Mouse (Mus musculus) embryonic facial prominence, embryonic 11.5 days (tissue): ENCODE data around the gene Lekr1. TPM values are rescaled to one million over a fixed set of nuclear protein-coding genes. Genes with fewer than 3 reads are reported as not detected.

Source experiments
- ATAC-seq: fragments of 200-750 bp; cut with Nextera tagmentation; replicated peaks from 2 replicates; pipeline ENCODE4 v1.8.0; 2017; ENCODE audit warnings: low read depth; ENCODE audit not compliant: insufficient number of reproducible peaks, low FRiP score, low TSS enrichment
- DNase-seq: peaks from one replicate; pipeline ENCODE4 v3.0.0-alpha.2; 2015; ENCODE audit warnings: low spot score
- H3K27ac ChIP-seq: fragments of 300-500 bp; sonication (generic); replicated peaks from 2 replicates; pipeline ENCODE4 v1.5.1; 2014; ENCODE audit warnings: mild to moderate bottlenecking, low read depth, low read length, control low read depth
- H3K27me3 ChIP-seq: fragments of 300-500 bp; sonication (generic); 2 replicates; pipeline ENCODE4 v1.6.1; 2014; ENCODE audit warnings: mild to moderate bottlenecking, low read length, moderate library complexity, mixed read lengths; ENCODE audit not compliant: control insufficient read depth, insufficient read depth
- H3K36me3 ChIP-seq: fragments of 300-500 bp; sonication (generic); replicated peaks from 2 replicates; pipeline ENCODE4 v1.6.1; 2014; ENCODE audit warnings: low read depth, mild to moderate bottlenecking, low read length, moderate library complexity, mixed read lengths; ENCODE audit not compliant: control insufficient read depth, insufficient read depth
- H3K4me1 ChIP-seq: fragments of 300-500 bp; sonication (generic); 2 replicates; pipeline ENCODE4 v1.6.1; 2014; ENCODE audit warnings: low read length, mixed read lengths; ENCODE audit not compliant: control insufficient read depth, insufficient read depth
- H3K4me2 ChIP-seq: fragments of 300-500 bp; sonication (generic); 2 replicates; pipeline ENCODE4 v1.6.1; 2014; ENCODE audit warnings: low read depth, mild to moderate bottlenecking, control low read depth, low read length, moderate library complexity
- H3K4me3 ChIP-seq: fragments of 300-500 bp; sonication (generic); 2 replicates; pipeline ENCODE4 v1.5.1; 2014; ENCODE audit warnings: low read depth, low read length, control low read depth
- H3K9ac ChIP-seq: fragments of 300-500 bp; sonication (generic); replicated peaks from 2 replicates; pipeline ENCODE4 v1.6.1; 2014; ENCODE audit warnings: mild to moderate bottlenecking, control low read depth, low read length
- H3K9me3 ChIP-seq: fragments of 300-500 bp; sonication (generic); replicated peaks from 2 replicates; pipeline ENCODE4 v1.6.1; 2016; ENCODE audit warnings: mild to moderate bottlenecking, low read length, inconsistent platforms, mixed read lengths; ENCODE audit not compliant: control insufficient read depth
- WGBS: fragments of 180-500 bp; shearing (Covaris S2); extraction: QIAGEN DNeasy Blood & Tissue Kit; methylation state at CpG from one replicate; pipeline ENCODE4 v1.1.7; 2014; 5-methylcytosine and 5-hydroxymethylcytosine counted together
- polyA plus RNA-seq: library from polyadenylated mRNA; unstranded; fragments of >200 nt; fragmentation: Nextera tagmentation; extraction: Ambion mirVana; gene quantifications from 2 replicates; pipeline ENCODE4 v1.2.1, GENCODE M21; 2014

The Lekr1 gene
- polyA plus RNA-seq, 1 experiment from 2014 or later: 9.3 TPM

DNA sequence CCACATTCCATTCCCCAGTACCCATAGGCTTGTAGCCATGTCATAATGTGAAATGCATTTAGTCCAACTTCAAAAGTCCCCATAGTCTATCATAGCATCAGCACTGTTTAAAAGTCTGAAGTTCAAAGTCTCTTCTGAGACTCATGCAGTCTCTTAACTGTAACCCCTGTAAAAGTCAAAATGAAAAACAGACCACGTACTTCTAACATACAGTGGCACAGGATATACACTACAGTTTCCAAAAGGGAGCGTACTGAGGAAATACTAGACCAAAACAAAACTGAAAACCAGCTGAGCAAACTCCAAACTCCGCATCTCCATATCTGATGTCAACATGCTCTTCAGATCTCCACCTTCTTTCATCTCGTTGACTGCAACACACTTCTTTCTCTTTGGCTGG lies 127.5 kb downstream of the Lekr1 start:
- H3K27ac ChIP-seq: no peak overlapping the region
- H3K4me1 ChIP-seq: no peaks in the 10 kb centered on the region
- DNase-seq (no peak), ATAC-seq (no peak)
- H3K4me3 ChIP-seq: no peak overlapping the region
- no peak overlapping the region for H3K4me2 ChIP-seq
- H3K36me3 ChIP-seq: no peaks in the 10 kb centered on the region
- 77% methylated on average over 4 of the region's 4 CpGs for WGBS
- H3K27me3 ChIP-seq: no peaks in the 10 kb centered on the region
- no peak overlapping the region for H3K9ac ChIP-seq
- no peaks in the 10 kb centered on the region for H3K9me3 ChIP-seq

DNA sequence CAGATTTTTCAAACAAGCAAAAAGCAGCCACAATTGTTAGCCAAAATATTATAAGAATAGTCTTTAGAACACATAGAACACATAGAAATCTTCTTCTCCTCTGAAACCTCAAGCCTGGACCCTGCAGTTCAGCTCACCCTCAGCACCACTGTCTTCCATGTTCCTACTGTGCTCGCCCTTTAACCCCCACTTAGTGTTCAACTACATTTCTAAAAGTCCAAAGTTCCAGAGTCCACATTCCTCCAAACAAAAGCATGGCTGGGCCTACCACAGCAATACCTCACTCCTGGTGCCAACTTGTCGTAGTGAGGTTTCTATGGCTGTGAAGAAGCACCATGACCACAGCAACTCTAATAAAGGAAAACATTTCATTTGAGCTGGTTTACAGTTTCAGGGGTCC lies 128.7 kb downstream of the Lekr1 start:
- Histone ChIP-seq H3K36me3 (no peaks in the 10 kb centered on the region), H3K27ac (no peak overlapping the region), H3K9ac (no peak overlapping the region), H3K4me3 (no peak overlapping the region), H3K4me2 (no peak overlapping the region), H3K27me3 (no peaks in the 10 kb centered on the region), H3K4me1 (no peaks in the 10 kb centered on the region), H3K9me3 (no peaks in the 10 kb centered on the region)
- DNase-seq (no peak), ATAC-seq (no peak)
- WGBS: 83% methylated on average over 2 of the region's 2 CpGs

DNA sequence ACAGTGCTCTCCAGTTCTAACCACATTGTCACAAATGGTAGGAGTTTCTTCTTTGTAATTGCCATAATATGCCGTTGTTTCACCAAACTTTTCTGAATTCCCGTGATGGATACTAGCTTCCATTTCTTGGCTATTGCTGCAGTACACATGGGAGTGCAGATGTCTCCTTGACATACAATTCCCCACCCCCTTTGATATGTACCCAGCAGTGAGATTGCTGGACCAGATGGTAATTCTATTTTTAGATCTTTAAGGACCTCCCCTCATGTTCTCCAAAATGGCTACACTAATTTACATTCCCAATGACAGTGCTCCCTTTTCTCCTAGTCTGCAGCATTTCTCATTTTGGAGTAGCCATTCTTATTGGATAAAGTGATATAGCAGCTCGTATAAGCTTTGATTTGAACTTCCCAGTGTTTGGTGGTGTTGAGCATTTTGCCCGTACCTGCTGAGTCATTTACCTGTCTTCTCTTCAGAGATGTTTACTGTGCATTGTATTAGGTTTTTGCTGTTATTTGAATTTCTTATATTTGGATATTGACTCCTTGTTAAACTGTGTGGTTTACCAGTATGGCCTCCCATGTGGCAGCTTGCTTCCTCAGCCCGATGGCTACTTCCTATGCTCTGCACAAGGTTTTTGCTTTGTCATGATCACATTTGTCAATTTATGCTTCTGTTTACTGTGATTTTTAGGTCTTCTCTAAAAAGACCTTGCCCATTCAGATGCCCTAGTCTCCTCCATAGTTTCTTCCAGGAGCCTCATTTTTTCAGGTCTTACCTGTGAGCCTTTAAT lies 131.5 kb downstream of the Lekr1 start:
- WGBS: 91% methylated on average over 5 of the region's 5 CpGs
- no peak overlapping the region for H3K4me3 ChIP-seq
- ATAC-seq: no peak

DNA sequence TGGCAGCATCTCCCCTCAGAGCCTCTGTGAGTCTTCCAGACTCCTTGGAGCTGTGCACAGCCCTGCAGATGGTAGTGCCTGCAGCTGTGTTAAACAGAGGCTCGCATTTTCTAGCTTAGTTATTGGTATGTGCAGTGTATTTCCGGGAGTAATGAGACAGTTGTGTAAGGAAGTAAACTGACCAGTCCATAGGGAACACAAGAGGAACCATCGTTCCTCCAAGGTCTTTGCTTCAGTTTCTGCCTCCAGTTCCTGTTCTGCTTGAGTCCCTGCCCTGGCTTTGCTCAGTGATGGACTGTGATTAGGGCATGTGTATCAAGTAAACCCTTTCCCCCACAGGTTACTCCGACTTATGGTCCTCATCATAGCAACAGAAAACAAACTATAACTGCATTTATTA lies 134.9 kb downstream of the Lekr1 start:
- Histone ChIP-seq H3K36me3 (no peaks in the 10 kb centered on the region), H3K4me2 (no peak overlapping the region), H3K4me3 (no peak overlapping the region), H3K9ac (no peak overlapping the region), H3K9me3 (no peaks in the 10 kb centered on the region), H3K27ac (no peak overlapping the region), H3K4me1 (no peaks in the 10 kb centered on the region), H3K27me3 (no peaks in the 10 kb centered on the region)
- no peak for ATAC-seq
- no peak for DNase-seq
- WGBS: 76% methylated on average over 4 of the region's 4 CpGs

More for the DNA sequence above, 131.5 kb downstream of the Lekr1 start:
- H3K9me3 ChIP-seq: no peaks in the 10 kb centered on the region
- no peaks in the 10 kb centered on the region for H3K4me1 ChIP-seq
- H3K27me3 ChIP-seq: no peaks in the 10 kb centered on the region
- H3K4me2 ChIP-seq: no peak overlapping the region
- no peak for DNase-seq
- no peak overlapping the region for H3K9ac ChIP-seq
- H3K36me3 ChIP-seq: no peaks in the 10 kb centered on the region
- H3K27ac ChIP-seq: no peak overlapping the region

DNA sequence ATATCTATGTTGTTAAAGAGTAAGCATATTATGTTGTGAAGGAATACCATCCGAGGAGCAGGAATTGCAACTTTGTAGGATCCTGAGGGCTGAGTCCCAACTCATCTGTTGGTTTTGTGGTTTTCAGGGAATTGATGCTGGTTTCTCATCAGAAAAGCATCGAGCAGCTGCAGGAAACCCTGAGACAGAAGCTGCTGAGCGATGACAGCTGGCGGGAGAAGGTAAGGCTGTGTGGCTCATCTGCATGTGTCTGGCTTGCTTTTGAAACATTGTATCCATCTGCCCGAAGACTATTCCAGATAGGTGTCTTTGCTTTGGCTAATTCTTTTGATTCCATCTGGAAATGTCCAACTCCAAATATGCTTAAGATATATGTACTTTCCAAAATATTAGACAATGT lies 136.2 kb downstream of the Lekr1 start:
- H3K36me3 ChIP-seq: no peaks in the 10 kb centered on the region
- no peak overlapping the region for H3K27ac ChIP-seq
- no peak overlapping the region for H3K4me3 ChIP-seq
- H3K27me3 ChIP-seq: no peaks in the 10 kb centered on the region
- DNase-seq: no peak
- no peak overlapping the region for H3K9ac ChIP-seq
- ATAC-seq: no peak
- no peak overlapping the region for H3K4me2 ChIP-seq
- 89% methylated on average over 5 of the region's 5 CpGs for WGBS
- H3K4me1 ChIP-seq: no peaks in the 10 kb centered on the region
- H3K9me3 ChIP-seq: no peaks in the 10 kb centered on the region

DNA sequence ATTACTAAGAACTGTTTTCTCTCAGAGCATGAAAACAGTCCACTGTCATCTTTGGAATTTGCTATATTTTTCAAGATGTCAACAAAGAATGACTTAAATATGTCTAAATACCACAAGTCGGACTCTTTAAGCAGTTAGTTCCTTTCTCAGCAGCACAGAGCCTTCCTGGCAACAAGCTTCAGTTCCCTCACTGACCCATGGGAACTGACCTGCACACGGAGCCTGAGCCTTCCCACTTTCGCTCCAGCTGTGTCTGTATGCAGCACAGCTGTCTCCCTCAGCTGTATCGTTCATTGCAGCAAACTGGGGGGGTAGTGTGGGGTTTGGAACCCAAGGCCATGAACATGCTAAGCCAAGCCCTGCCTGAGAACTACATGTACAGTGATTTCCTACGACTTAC lies 136.8 kb downstream of the Lekr1 start:
- Histone ChIP-seq H3K9me3 (no peaks in the 10 kb centered on the region), H3K27ac (no peak overlapping the region), H3K4me2 (no peak overlapping the region), H3K9ac (no peak overlapping the region), H3K36me3 (no peaks in the 10 kb centered on the region), H3K27me3 (no peaks in the 10 kb centered on the region), H3K4me1 (no peaks in the 10 kb centered on the region), H3K4me3 (no peak overlapping the region)
- ATAC-seq (no peak), DNase-seq (no peak)
- WGBS: 59% methylated on average over 5 of the region's 5 CpGs

DNA sequence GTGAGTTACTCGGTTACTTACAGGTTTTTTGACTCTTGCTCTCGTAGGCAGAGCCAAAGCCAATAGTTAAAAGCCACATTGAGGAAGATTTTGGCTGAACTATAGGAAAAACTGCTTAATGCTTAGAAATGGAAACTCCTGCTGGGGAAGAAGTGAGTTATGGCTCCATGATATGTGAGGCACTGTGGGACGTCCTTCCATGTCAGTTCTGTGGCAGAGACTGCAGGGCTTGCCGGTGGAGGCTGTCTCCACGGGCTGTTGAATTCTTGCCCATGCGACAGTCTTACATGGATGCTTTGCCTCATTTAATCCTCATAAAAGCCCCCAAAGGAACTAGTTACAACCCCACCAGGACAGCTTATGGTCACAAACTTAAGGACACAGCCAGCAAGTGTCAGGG lies 148.9 kb downstream of the Lekr1 start:
- H3K4me3 ChIP-seq: no peak overlapping the region
- no peak overlapping the region for H3K27ac ChIP-seq
- H3K27me3 ChIP-seq: no peaks in the 10 kb centered on the region
- H3K4me1 ChIP-seq: no peaks in the 10 kb centered on the region
- 90% methylated on average over 6 of the region's 6 CpGs for WGBS
- no peaks in the 10 kb centered on the region for H3K9me3 ChIP-seq
- no peak overlapping the region for H3K9ac ChIP-seq
- H3K4me2 ChIP-seq: no peak overlapping the region
- no peak for ATAC-seq
- no peaks in the 10 kb centered on the region for H3K36me3 ChIP-seq
- DNase-seq: no peak

DNA sequence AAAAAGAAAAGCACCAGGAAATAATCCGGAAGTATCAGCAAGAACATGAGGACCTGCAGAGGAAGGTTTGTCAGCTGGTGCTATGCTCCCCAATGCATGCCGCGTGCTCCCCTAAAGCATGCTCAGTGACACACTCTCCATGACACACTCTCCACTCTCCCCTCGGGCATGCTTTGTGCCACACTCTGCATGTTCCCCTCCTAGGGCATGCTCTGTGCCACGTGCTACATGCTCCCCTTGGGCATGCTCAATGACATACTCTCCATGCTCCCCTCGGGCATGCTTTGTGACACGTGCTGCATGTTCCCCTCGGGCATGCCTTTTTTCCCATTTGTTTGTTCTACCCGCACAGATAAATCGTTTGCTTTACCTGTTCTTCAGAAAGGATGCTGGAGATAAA lies 150.0 kb downstream of the Lekr1 start:
- no peaks in the 10 kb centered on the region for H3K27me3 ChIP-seq
- H3K36me3 ChIP-seq: no peaks in the 10 kb centered on the region
- H3K4me2 ChIP-seq: no peak overlapping the region
- no peak for DNase-seq
- no peak overlapping the region for H3K4me3 ChIP-seq
- no peak for ATAC-seq
- no peaks in the 10 kb centered on the region for H3K4me1 ChIP-seq
- 87% methylated on average over 10 of the region's 10 CpGs for WGBS
- H3K9ac ChIP-seq: no peak overlapping the region
- no peak overlapping the region for H3K27ac ChIP-seq
- no peaks in the 10 kb centered on the region for H3K9me3 ChIP-seq
